ENCODE assay signal across 8 mouse cellular contexts in genomic region chr1:86440887-86441723, GRCm38 (mm10). TPM values are rescaled to one million over a fixed set of nuclear protein-coding genes. Genes with fewer than 3 reads are reported as not detected.
DNase-seq lines count a peak whose midpoint lies in the region; ATAC-seq and TF ChIP-seq lines count a peak whose summit lies in the region.

No protein-coding gene starts in this region.

- peak; percentile 51 for ATAC-seq in forebrain, embryonic 11.5 days (replicated peaks; ENCODE audit: low FRiP score)
- ATAC-seq in hindbrain, embryonic 14.5 days (ENCODE audit: low FRiP score) = peak; percentile 35
- peak; percentile 28; the same call in 1 of the 2 replicates for ATAC-seq in limb, embryonic 12.5 days (ENCODE audit: insufficient number of reproducible peaks, insufficient read depth, low FRiP score, low TSS enrichment, low read depth)
- peak; percentile 41 for ATAC-seq in midbrain, embryonic 11.5 days (ENCODE audit: low FRiP score)

- peak overlapping the region; percentile 99 for H3K9ac ChIP-seq in forebrain, embryonic 11.5 days (ENCODE audit: low read length)
- peak overlapping the region; percentile 95 for H3K9ac ChIP-seq in hindbrain, embryonic 14.5 days
- H3K9ac ChIP-seq in limb, embryonic 12.5 days (replicated peaks) = peak overlapping the region; percentile 93
- peak overlapping the region; percentile 97 for H3K9ac ChIP-seq in midbrain, embryonic 11.5 days (ENCODE audit: low read length)

- TF ChIP-seq POLR2A in brain, embryonic 14.5 days (IDR thresholded peaks at IDR 0.05; ENCODE audit: borderline replicate concordance, extremely low read depth, insufficient read depth, insufficient read length, poor library complexity, severe bottlenecking) = no peak

- H3K4me3 ChIP-seq in gastrocnemius, adult 2 months = peak overlapping the region; percentile 87
- H3K4me3 ChIP-seq in forebrain, embryonic 11.5 days (ENCODE audit: low read depth, low read length) = peak overlapping the region; percentile 45
- H3K4me3 ChIP-seq in hindbrain, embryonic 14.5 days (replicated peaks; ENCODE audit: low read length) = peak overlapping the region; percentile 48
- H3K4me3 ChIP-seq in limb, embryonic 12.5 days (replicated peaks) = peak overlapping the region; percentile 48
- peak overlapping the region; percentile 44 for H3K4me3 ChIP-seq in midbrain, embryonic 11.5 days (ENCODE audit: low read depth, low read length)

- H3K27me3 ChIP-seq in forebrain, embryonic 11.5 days (ENCODE audit: control insufficient read depth, insufficient read depth, low read length) = no peaks in the 10 kb centered on the region
- no peaks in the 10 kb centered on the region for H3K27me3 ChIP-seq in hindbrain, embryonic 14.5 days (ENCODE audit: control insufficient read depth, insufficient read depth, low read length)
- H3K27me3 ChIP-seq in limb, embryonic 12.5 days = no peaks in the 10 kb centered on the region
- H3K27me3 ChIP-seq in midbrain, embryonic 11.5 days (ENCODE audit: control insufficient read depth, insufficient read depth, low read length) = no peaks in the 10 kb centered on the region

- TF ChIP-seq CTCF in gastrocnemius, adult 2 months (IDR thresholded peaks at IDR 0.05) = no peak
- TF ChIP-seq CTCF in brain, embryonic 14.5 days (IDR thresholded peaks at IDR 0.05; ENCODE audit: borderline replicate concordance, extremely low read depth, insufficient read depth, insufficient read length) = no peak

- peak overlapping the region; percentile 97 for H3K27ac ChIP-seq in gastrocnemius, adult 2 months
- H3K27ac ChIP-seq in forebrain, embryonic 11.5 days (ENCODE audit: low read depth, low read length) = peak overlapping the region; percentile 99
- peak overlapping the region; percentile 99 for H3K27ac ChIP-seq in hindbrain, embryonic 14.5 days
- peak overlapping the region; percentile 100 for H3K27ac ChIP-seq in limb, embryonic 12.5 days
- H3K27ac ChIP-seq in midbrain, embryonic 11.5 days (ENCODE audit: low read depth, low read length) = peak overlapping the region; percentile 99

- peak overlapping the region; percentile 91 for H3K4me2 ChIP-seq in forebrain, embryonic 11.5 days (ENCODE audit: low read depth, low read length, severe bottlenecking)
- peak overlapping the region; percentile 96 for H3K4me2 ChIP-seq in hindbrain, embryonic 14.5 days (replicated peaks)
- peak overlapping the region; percentile 83 for H3K4me2 ChIP-seq in limb, embryonic 12.5 days
- peak overlapping the region; percentile 81 for H3K4me2 ChIP-seq in midbrain, embryonic 11.5 days

- H3K9me3 ChIP-seq in forebrain, embryonic 11.5 days (ENCODE audit: control insufficient read depth, low read length) = no peaks in the 10 kb centered on the region
- no peaks in the 10 kb centered on the region for H3K9me3 ChIP-seq in hindbrain, embryonic 14.5 days (ENCODE audit: control insufficient read depth, low read length)
- H3K9me3 ChIP-seq in limb, embryonic 12.5 days = no peaks in the 10 kb centered on the region
- H3K9me3 ChIP-seq in midbrain, embryonic 11.5 days (ENCODE audit: control insufficient read depth, low read length) = no peaks in the 10 kb centered on the region

- no peaks in the 10 kb centered on the region for H3K36me3 ChIP-seq in forebrain, embryonic 11.5 days (ENCODE audit: control insufficient read depth, insufficient read depth, low read length)
- no peaks in the 10 kb centered on the region for H3K36me3 ChIP-seq in hindbrain, embryonic 14.5 days (replicated peaks; ENCODE audit: control insufficient read depth, insufficient read depth)
- H3K36me3 ChIP-seq in limb, embryonic 12.5 days = no peaks in the 10 kb centered on the region
- H3K36me3 ChIP-seq in midbrain, embryonic 11.5 days (ENCODE audit: control insufficient read depth, insufficient read depth, low read length) = no peaks in the 10 kb centered on the region

- peaks cover 29% of the 10 kb centered on the region for H3K4me1 ChIP-seq in forebrain, embryonic 11.5 days (replicated peaks; ENCODE audit: control insufficient read depth, insufficient read depth, low read length)
- H3K4me1 ChIP-seq in hindbrain, embryonic 14.5 days (replicated peaks; ENCODE audit: control insufficient read depth, insufficient read depth, low read length) = peaks cover 46% of the 10 kb centered on the region
- peaks cover 36% of the 10 kb centered on the region for H3K4me1 ChIP-seq in limb, embryonic 12.5 days (replicated peaks)
- H3K4me1 ChIP-seq in midbrain, embryonic 11.5 days (ENCODE audit: control insufficient read depth, insufficient read depth, low read length) = peaks cover 21% of the 10 kb centered on the region

- WGBS in forebrain, embryonic 11.5 days = 1% methylated on average over 29 of the region's 29 CpGs
- 1% methylated on average over 29 of the region's 29 CpGs for WGBS in hindbrain, embryonic 14.5 days
- WGBS in limb, embryonic 12.5 days = under 1% methylated on average over 24 of the region's 29 CpGs
- WGBS in midbrain, embryonic 11.5 days = under 1% methylated on average over 23 of the region's 29 CpGs

- intact Hi-C loops in gastrocnemius, adult 2 months (cut with DNase I) = loop anchor here (1.0 to 2.0 kb wide), 4 partner anchors 29 to 91 kb away; no protein-coding TSS in a partner anchor
- intact Hi-C loops in gastrocnemius, postnatal 14 days (cut with DNase I; ENCODE audit: low total_unique reads) = loop anchor here (2.0 to 10.0 kb wide), 2 partner anchors 62 to 94 kb away; no protein-coding TSS in a partner anchor

- peak; percentile 44 for DNase-seq in gastrocnemius, adult 2 months
- DNase-seq in gastrocnemius, postnatal 14 days = no peak
- peak; percentile 92 for DNase-seq in brain, embryonic 14.5 days (ENCODE audit: low read depth)
- DNase-seq in forebrain, embryonic 11.5 days (ENCODE audit: low spot score) = peak; percentile 90
- peak; percentile 76 for DNase-seq in hindbrain, embryonic 14.5 days (ENCODE audit: low spot score)
- DNase-seq in midbrain, embryonic 11.5 days (ENCODE audit: low spot score, missing footprints) = peak; percentile 96
- DNase-seq in spleen, postnatal 36 days (ENCODE audit: low spot score in 2 of 2) = peak; percentile 80 to 87

RNA-seq across cellular contexts. Expression of gene Tex44, which starts 15.0 kb away (rescaled TPM):
- not detected for total RNA-seq in gastrocnemius, adult 2 months (2021)
- total RNA-seq in gastrocnemius, postnatal 14 days (2021) = not detected
- not detected in 2 replicates for polyA plus RNA-seq in brain, embryonic 14.5 days (2012; rRNA removed)
- not detected in 2 replicates for polyA plus RNA-seq in forebrain, embryonic 11.5 days (2014; fragmentation: Nextera tagmentation; extraction: Ambion mirVana)
- polyA plus RNA-seq in hindbrain, embryonic 14.5 days (2014; fragmentation: Nextera tagmentation; extraction: Ambion mirVana) = not detected in 2 replicates
- not detected in 2 replicates for polyA plus RNA-seq in limb, embryonic 12.5 days (2016; fragmentation: Nextera tagmentation; extraction: Ambion mirVana)
- not detected in 2 replicates for polyA plus RNA-seq in midbrain, embryonic 11.5 days (2014; fragmentation: Nextera tagmentation; extraction: Ambion mirVana)

RNA-seq across cellular contexts. Expression of gene Nmur1, which starts 15.1 kb away (rescaled TPM):
- total RNA-seq in gastrocnemius, adult 2 months (2021) = not detected
- total RNA-seq in gastrocnemius, postnatal 14 days (2021) = not detected
- polyA plus RNA-seq in brain, embryonic 14.5 days (2012; rRNA removed) = 0.09 and 0.11 TPM in 2 replicates
- polyA plus RNA-seq in forebrain, embryonic 11.5 days (2014; fragmentation: Nextera tagmentation; extraction: Ambion mirVana) = 0.72 TPM in 1 of 2 replicates, not detected in the other
- polyA plus RNA-seq in hindbrain, embryonic 14.5 days (2014; fragmentation: Nextera tagmentation; extraction: Ambion mirVana) = not detected in 2 replicates
- not detected in 2 replicates for polyA plus RNA-seq in limb, embryonic 12.5 days (2016; fragmentation: Nextera tagmentation; extraction: Ambion mirVana)
- polyA plus RNA-seq in midbrain, embryonic 11.5 days (2014; fragmentation: Nextera tagmentation; extraction: Ambion mirVana) = not detected in 2 replicates
